Mouse (Mus musculus): ENCODE results near the gene Zzz3.

GRCm38 (mm10) chr3:152396988-152397314 lies 1.7 kb downstream of the Zzz3 start:
- TF ChIP-seq EP300 (IDR thresholded peaks at IDR 0.05; ENCODE audit: low read depth) (no peak), CTCF (IDR thresholded peaks at IDR 0.05; ENCODE audit: low read depth) (no peak)
